Mouse (Mus musculus) midbrain, postnatal 0 days (tissue): ENCODE data around the gene Mthfsd. TPM values are rescaled to one million over a fixed set of nuclear protein-coding genes. Genes with fewer than 3 reads are reported as not detected.

ENCODE experiments used
- ATAC-seq: fragments of 200-750 bp; cut with Nextera tagmentation; 2 replicates; pipeline ENCODE4 v1.8.0; 2017; ENCODE audit warnings: moderate number of reproducible peaks, mild to moderate bottlenecking, moderate TSS enrichment, moderate library complexity; ENCODE audit not compliant: low FRiP score
- DNase-seq: peaks from one replicate; pipeline ENCODE4 v3.0.0-alpha.2; 2015; ENCODE audit warnings: low spot score
- H3K27ac ChIP-seq: fragments of 300-500 bp; sonication (generic); 2 replicates; pipeline ENCODE4 v1.5.1; 2014; ENCODE audit warnings: low read depth, mild to moderate bottlenecking, low read length, mixed read lengths
- H3K27me3 ChIP-seq: fragments of 300-500 bp; sonication (generic); 2 replicates; pipeline ENCODE4 v1.6.1; 2014; ENCODE audit warnings: low read length, control low read depth, mixed read lengths; ENCODE audit not compliant: insufficient read depth
- H3K36me3 ChIP-seq: fragments of 300-500 bp; sonication (generic); 2 replicates; pipeline ENCODE4 v1.6.1; 2014; ENCODE audit warnings: low read length, control low read depth, mixed read lengths; ENCODE audit not compliant: insufficient read depth
- H3K4me1 ChIP-seq: fragments of 300-500 bp; sonication (generic); 2 replicates; pipeline ENCODE4 v1.6.1; 2014; ENCODE audit warnings: mild to moderate bottlenecking, control low read depth, antibody characterized with exemption, low read length, mixed read lengths; ENCODE audit not compliant: insufficient read depth
- H3K4me2 ChIP-seq: fragments of 300-500 bp; sonication (generic); 2 replicates; pipeline ENCODE4 v1.6.1; 2014; ENCODE audit warnings: low read depth, mild to moderate bottlenecking, low read length, mixed read lengths; ENCODE audit not compliant: poor library complexity, severe bottlenecking
- H3K4me3 ChIP-seq: fragments of 300-500 bp; sonication (generic); 2 replicates; pipeline ENCODE4 v1.5.1; 2014; ENCODE audit warnings: low read depth, mild to moderate bottlenecking, low read length, moderate library complexity
- H3K9ac ChIP-seq: fragments of 300-500 bp; sonication (generic); replicated peaks from 2 replicates; pipeline ENCODE4 v1.6.1; 2014; ENCODE audit warnings: mild to moderate bottlenecking, low read length, moderate library complexity, mixed read lengths; ENCODE audit not compliant: poor library complexity, severe bottlenecking
- H3K9me3 ChIP-seq: fragments of 300-500 bp; sonication (generic); 2 replicates; pipeline ENCODE4 v1.6.1; 2016; ENCODE audit warnings: low read length, control low read depth
- CTCF ChIP-seq: IDR thresholded peaks from 2 replicates; pipeline ENCODE4 v1.5.1; 2016; ENCODE audit warnings: antibody characterized with exemption, mild to moderate bottlenecking
- WGBS: fragments of 180-500 bp; shearing (Covaris S2); extraction: QIAGEN DNeasy Blood & Tissue Kit; methylation state at CpG from one replicate; pipeline ENCODE4 v1.1.7; 2014; 5-methylcytosine and 5-hydroxymethylcytosine counted together
- polyA plus RNA-seq: library from polyadenylated mRNA; unstranded; fragments of >200 nt; fragmentation: Nextera tagmentation; extraction: Ambion mirVana; gene quantifications from 2 replicates; pipeline ENCODE4 v1.2.1, GENCODE M21; 2015
- total RNA-seq: library from RNA; depleted of rRNA; stranded (reverse); fragments of >200 nt; gene quantifications from 2 replicates; pipeline ENCODE4 v1.2.3, GENCODE M21; 2014

Mthfsd gene
- total and polyA plus RNA-seq, 2 experiments from 2014 or later, result 37.2 to 53.4 TPM

GRCm38 (mm10) chr8:121080361-121081090 lies 27.7 kb downstream of the Mthfsd start:
- no peak for DNase-seq
- ATAC-seq, result no peak

DNA sequence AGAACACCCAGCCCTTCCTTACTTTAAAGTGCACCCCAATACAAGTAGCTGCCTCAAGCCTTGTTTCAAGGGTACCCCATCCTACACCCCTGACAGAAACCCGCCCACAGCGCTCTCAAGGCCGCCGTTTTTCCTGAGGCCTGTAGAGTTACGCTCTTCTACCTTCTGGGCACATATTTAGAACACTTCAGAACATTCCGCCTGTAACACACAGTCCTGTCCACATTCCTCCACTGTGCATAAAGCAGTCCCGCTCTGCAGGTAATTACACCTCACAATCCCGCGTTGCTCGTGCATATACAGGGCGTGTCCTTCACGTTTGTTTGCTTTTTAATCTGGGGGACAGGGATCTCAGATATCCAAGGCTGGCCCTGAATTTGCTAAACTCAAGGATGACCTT lies 28.2 kb downstream of the Mthfsd start:
- no peak for ATAC-seq
- Histone ChIP-seq H3K36me3 (no peaks in the 10 kb centered on the region), H3K4me3 (no peak overlapping the region), H3K9me3 (no peaks in the 10 kb centered on the region), H3K9ac (no peak overlapping the region), H3K27me3 (peaks cover 93% of the 10 kb centered on the region), H3K4me2 (no peak overlapping the region), H3K4me1 (no peaks in the 10 kb centered on the region), H3K27ac (no peak overlapping the region)
- no peak for DNase-seq
- WGBS, result 4% methylated on average over 12 of the region's 12 CpGs
- TF ChIP-seq CTCF, result no peak

More at GRCm38 (mm10) chr8:121080361-121081090, 27.7 kb downstream of the Mthfsd start:
- WGBS, result 2% methylated on average over 49 of the region's 49 CpGs
- no peak for TF ChIP-seq CTCF
- no peaks in the 10 kb centered on the region for H3K4me1 ChIP-seq
- no peaks in the 10 kb centered on the region for H3K9me3 ChIP-seq
- H3K36me3 ChIP-seq, result no peaks in the 10 kb centered on the region
- H3K27ac ChIP-seq, result no peak overlapping the region
- no peak overlapping the region for H3K9ac ChIP-seq
- peaks cover 94% of the 10 kb centered on the region for H3K27me3 ChIP-seq
- no peak overlapping the region for H3K4me3 ChIP-seq
- H3K4me2 ChIP-seq, result no peak overlapping the region

- 3% methylated on average over 7 of the region's 7 CpGs for WGBS
- H3K4me2 ChIP-seq, result no peak overlapping the region
- H3K27ac ChIP-seq, result no peak overlapping the region
- no peaks in the 10 kb centered on the region for H3K36me3 ChIP-seq
- no peaks in the 10 kb centered on the region for H3K4me1 ChIP-seq
- ATAC-seq, result no peak
- no peak for TF ChIP-seq CTCF
- no peak overlapping the region for H3K9ac ChIP-seq
- DNase-seq, result no peak
- peaks cover 93% of the 10 kb centered on the region for H3K27me3 ChIP-seq
- H3K9me3 ChIP-seq, result no peaks in the 10 kb centered on the region
- no peak overlapping the region for H3K4me3 ChIP-seq
Measured at GRCm38 (mm10) chr8:121079201-121079600, 29.0 kb downstream of the Mthfsd start.

GRCm38 (mm10) chr8:121078721-121079120 lies 29.5 kb downstream of the Mthfsd start:
- no peak for ATAC-seq
- no peak overlapping the region for H3K9ac ChIP-seq
- WGBS, result 2% methylated on average over 14 of the region's 14 CpGs

GRCm38 (mm10) chr8:121076555-121076954 lies 31.6 kb downstream of the Mthfsd start:
- no peak overlapping the region for H3K4me3 ChIP-seq
- no peak overlapping the region for H3K4me2 ChIP-seq
- DNase-seq, result no peak
- H3K9me3 ChIP-seq, result no peaks in the 10 kb centered on the region
- H3K36me3 ChIP-seq, result no peaks in the 10 kb centered on the region
- H3K27me3 ChIP-seq, result peaks cover 89% of the 10 kb centered on the region
- WGBS, result 7% methylated on average over 7 of the region's 7 CpGs
- no peak for TF ChIP-seq CTCF
- H3K27ac ChIP-seq, result no peak overlapping the region
- H3K4me1 ChIP-seq, result no peaks in the 10 kb centered on the region
- no peak overlapping the region for H3K9ac ChIP-seq
- no peak for ATAC-seq

More at GRCm38 (mm10) chr8:121078721-121079120, 29.5 kb downstream of the Mthfsd start:
- no peak for TF ChIP-seq CTCF
- H3K27me3 ChIP-seq, result peaks cover 92% of the 10 kb centered on the region
- no peak for DNase-seq
- no peak overlapping the region for H3K4me2 ChIP-seq
- H3K27ac ChIP-seq, result no peak overlapping the region
- H3K36me3 ChIP-seq, result no peaks in the 10 kb centered on the region
- no peaks in the 10 kb centered on the region for H3K9me3 ChIP-seq
- H3K4me1 ChIP-seq, result no peaks in the 10 kb centered on the region
- H3K4me3 ChIP-seq, result no peak overlapping the region

DNA sequence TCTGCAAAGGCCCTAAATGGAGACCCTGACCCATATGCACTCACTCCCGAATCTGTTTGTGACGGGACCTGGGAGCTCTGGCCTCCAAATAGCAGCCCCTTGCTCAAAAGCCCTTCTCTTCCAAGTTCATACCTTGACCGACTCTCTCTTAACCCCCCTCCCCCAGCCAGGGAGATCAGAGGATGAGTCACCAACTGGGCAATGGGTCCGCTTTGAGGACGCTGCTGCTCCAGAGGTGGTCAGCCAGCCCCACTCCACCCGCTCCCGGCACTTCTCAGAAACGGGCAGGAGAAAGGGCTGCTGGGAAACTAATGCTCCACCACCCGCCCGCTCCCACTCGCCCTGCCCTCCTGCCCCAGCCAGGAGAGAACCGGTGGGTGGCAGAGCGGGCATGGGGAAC lies 32.3 kb downstream of the Mthfsd start:
- no peak overlapping the region for H3K4me2 ChIP-seq
- DNase-seq (no peak), ATAC-seq (no peak)
- H3K4me3 ChIP-seq, result no peak overlapping the region
- H3K27ac ChIP-seq, result no peak overlapping the region
- no peak overlapping the region for H3K9ac ChIP-seq
- TF ChIP-seq CTCF, result no peak
- WGBS, result 2% methylated on average over 13 of the region's 13 CpGs
- no peaks in the 10 kb centered on the region for H3K36me3 ChIP-seq
- H3K9me3 ChIP-seq, result no peaks in the 10 kb centered on the region
- H3K27me3 ChIP-seq, result peaks cover 89% of the 10 kb centered on the region
- no peaks in the 10 kb centered on the region for H3K4me1 ChIP-seq
